Mouse (Mus musculus) left cerebral cortex, adult 2 months (tissue): ENCODE measurements around the gene Tgm4. TPM values are rescaled to one million over a fixed set of nuclear protein-coding genes. Genes with fewer than 3 reads are reported as not detected.
A peak's percentile ranks its signal among the peaks of the same experiment; 100 is the strongest.

Source experiments
- DNase-seq, 2 experiments: peaks; one replicate each; pipeline ENCODE4 v3.0.0; 2021 to 2022; ENCODE audit warnings: low spot score in 2 of 2, mixed read lengths in 1 of 2; ENCODE audit errors: extremely low spot score in 1 of 2
- H3K27ac ChIP-seq: fragments of 200-600 bp; 2 replicates; pipeline ENCODE4 v1.8.1; 2022
- H3K4me3 ChIP-seq: fragments of 200-600 bp; 2 replicates; pipeline ENCODE4 v1.8.1; 2022
- CTCF ChIP-seq: fragments of 200-600 bp; IDR thresholded peaks from 2 replicates; pipeline ENCODE4 v1.8.1; 2022; ENCODE audit warnings: antibody characterized with exemption, mild to moderate bottlenecking, moderate library complexity
- intact Hi-C: fragments of 180-260 bp; cut with DNase I; formaldehyde crosslinking; loops from one replicate; pipeline ENCODE4 v1.15.1; 2025
- total RNA-seq, 2 experiments: library from RNA; stranded (reverse); gene quantifications; 2 replicates each; pipeline ENCODE4 v1.2.3; 2021

Tgm4 gene
- total RNA-seq, 2 experiments from 2014 or later, result 1.8 to 2.6 TPM

DNA sequence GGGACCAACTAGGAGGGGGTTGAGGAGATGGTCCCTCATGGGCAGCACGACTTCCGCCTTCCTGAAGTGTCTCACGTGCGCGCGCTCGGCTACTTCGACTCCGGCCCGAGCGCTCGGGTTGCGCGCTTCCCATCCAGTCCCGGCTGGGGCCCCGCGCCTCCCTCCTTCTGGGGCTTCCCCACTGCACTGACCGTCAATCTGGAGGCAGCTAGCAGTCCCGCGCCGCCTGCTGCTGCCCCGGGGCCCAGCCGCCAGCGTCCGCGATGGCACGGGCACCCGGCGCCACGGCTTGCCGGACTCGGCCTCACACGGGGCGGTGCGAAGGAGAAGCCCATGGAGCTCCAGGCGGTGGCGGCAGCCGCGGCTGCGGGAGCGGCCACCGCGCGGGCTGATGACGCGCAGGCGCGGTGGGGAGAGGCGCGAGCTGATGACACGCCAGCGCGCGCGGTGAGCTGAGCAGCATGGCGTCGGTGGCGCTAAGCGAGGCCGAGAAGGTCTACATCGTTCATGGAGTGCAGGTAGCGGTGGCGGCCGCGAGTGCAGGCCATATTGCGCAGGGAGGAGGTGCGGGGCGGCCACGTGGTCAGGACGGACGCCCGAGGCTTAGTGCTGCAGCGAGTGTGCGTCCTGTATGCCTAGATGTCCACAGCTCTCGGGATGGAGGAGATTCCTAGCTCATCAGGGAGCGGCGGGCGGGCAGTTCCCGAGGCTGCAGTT is 78.4 kb downstream of the Tgm4 start, which contains the start of the genes Zdhhc3 and Exosc7:
Zdhhc3 (minus strand) TSS at position 401 of the 717 bp plus-strand sequence.
Exosc7 (plus strand) TSS at position 411 of the 717 bp plus-strand sequence.
- H3K4me3 ChIP-seq, result peak within 1 kb of the TSS; percentile 83
- intact Hi-C loops, result loop anchor here (2.0 to 5.0 kb wide), 2 partner anchors 90 to 161 kb away; partner anchors contain the start of genes 1110059G10Rik and Kif15
- no peak for TF ChIP-seq CTCF
- H3K27ac ChIP-seq, result peak within 1 kb of the TSS; percentile 90
- DNase-seq, result peak; percentile 91 to 94

DNA sequence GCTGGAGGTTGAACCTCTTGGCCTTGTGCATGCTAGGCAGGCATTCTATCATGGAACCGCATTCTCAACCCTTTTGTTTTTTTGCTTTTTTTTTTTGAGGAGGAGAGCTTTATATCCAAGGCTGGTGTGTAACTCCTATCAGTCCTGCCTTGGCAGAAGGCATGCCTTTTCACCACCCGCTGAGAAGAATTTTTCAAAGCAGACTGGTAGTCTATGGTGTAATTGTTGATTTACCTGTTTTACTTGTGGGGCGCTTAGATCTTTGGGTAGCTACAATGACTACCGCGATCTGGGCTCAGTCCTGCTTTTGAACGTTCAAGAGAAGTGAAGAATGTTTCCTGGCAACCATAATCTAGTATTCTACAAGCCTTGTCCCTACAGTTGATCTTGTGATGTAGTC is 79.4 kb downstream of the Tgm4 start:
- H3K4me3 ChIP-seq, result peak overlapping the region; percentile 83
- TF ChIP-seq CTCF, result no peak
- DNase-seq, result no peak
- no peak overlapping the region for H3K27ac ChIP-seq
- intact Hi-C loops, result loop anchor here (2.0 to 5.0 kb wide), 2 partner anchors 91 to 162 kb away; partner anchors contain the start of genes 1110059G10Rik and Kif15

DNA sequence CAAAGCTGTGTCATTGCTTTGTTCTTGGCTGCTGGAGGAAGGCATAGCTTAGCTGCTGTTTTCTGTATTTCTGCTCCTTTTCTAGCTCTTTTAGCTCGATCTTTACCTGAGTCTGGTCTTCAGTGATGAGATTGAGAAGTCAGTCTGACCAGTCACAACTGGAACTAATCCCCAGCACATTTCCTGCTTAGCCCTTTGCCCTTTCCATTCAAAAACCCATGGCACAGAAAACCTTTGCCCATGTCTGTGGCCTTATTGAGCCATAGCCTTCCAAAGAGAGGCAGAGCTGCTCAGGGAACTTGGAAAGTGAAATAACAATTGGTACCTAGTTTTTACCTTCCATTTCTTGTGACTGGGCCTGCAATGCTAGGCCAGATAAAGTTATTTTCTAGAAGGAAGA is 81.0 kb downstream of the Tgm4 start:
- TF ChIP-seq CTCF, result no peak
- Histone ChIP-seq H3K4me3 (no peak overlapping the region), H3K27ac (no peak overlapping the region)
- no peak for DNase-seq
- intact Hi-C loops, result no loop called here

Other genes starting within 250 kb of the Tgm4 start
- 10 to 100 TPM; 17.4 to 17.8 TPM for gene Tcaim, start 229.2 kb upstream of the Tgm4 start, total RNA-seq
- not detected for gene Gm35549, start 190.7 kb upstream of the Tgm4 start, total RNA-seq
- 100 to 1,000 TPM; 169 to 173 TPM for gene Zfp445, start 168.7 kb upstream of the Tgm4 start, total RNA-seq
- gene Zkscan7, start 149.0 kb upstream of the Tgm4 start, total RNA-seq, result 1 to 10 TPM; 5.0 to 5.8 TPM
- gene Zfp105, start 111.7 kb upstream of the Tgm4 start, total RNA-seq, result 1 to 10 TPM; 7.9 to 8.3 TPM
- gene 1110059G10Rik, start 83.7 kb upstream of the Tgm4 start, total RNA-seq, result 10 to 100 TPM; 18.7 to 21.8 TPM
- gene Kif15, start 83.7 kb upstream of the Tgm4 start, total RNA-seq, result 1 to 10 TPM; 1.3 to 1.5 TPM
- gene Tmem42, start 13.4 kb upstream of the Tgm4 start, total RNA-seq, result 10 to 100 TPM; 23.5 to 27.1 TPM
- 10 to 100 TPM; 61.9 to 68.6 TPM for gene Zdhhc3, start 78.5 kb downstream of the Tgm4 start, total RNA-seq
- 10 to 100 TPM; 43.0 to 48.9 TPM for gene Exosc7, start 78.5 kb downstream of the Tgm4 start, total RNA-seq
- 1 to 10 TPM; 2.6 to 3.1 TPM for gene Clec3b, start 116.2 kb downstream of the Tgm4 start, total RNA-seq
- gene Cdcp1, start 181.3 kb downstream of the Tgm4 start, total RNA-seq, result under 1 TPM in 1 of 2 experiments, not detected in 1; 0.29 TPM
- gene Tmem158, start 226.0 kb downstream of the Tgm4 start, total RNA-seq, result 10 to 100 TPM; 44.7 to 60.5 TPM